Mouse (Mus musculus): ENCODE measurements around the gene Gm44805.
A peak's percentile ranks its signal among the peaks of the same experiment; 100 is the strongest.

The Gm44805 gene

DNA sequence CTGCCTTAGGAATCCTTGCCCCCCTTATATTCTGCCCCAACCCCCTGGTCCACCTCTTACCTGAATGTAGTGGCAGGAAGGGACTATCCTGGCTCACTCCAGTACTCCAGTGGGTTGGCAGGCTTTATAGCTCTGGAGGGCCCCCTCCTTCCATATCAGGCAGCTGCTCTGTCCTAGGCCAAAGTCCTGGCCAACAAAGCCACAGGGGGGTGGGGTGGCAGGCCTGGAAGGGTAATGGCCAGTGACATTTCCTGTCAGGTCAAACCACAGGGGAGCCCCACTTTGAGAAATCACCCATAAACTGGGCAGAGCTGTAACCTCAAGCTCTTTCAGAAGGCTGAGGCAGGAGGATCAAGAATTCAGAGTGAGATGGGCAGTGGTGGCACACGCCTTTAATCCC, 4.6 kb downstream of the Gm44805 start:
- DNase-seq = no peak

DNA sequence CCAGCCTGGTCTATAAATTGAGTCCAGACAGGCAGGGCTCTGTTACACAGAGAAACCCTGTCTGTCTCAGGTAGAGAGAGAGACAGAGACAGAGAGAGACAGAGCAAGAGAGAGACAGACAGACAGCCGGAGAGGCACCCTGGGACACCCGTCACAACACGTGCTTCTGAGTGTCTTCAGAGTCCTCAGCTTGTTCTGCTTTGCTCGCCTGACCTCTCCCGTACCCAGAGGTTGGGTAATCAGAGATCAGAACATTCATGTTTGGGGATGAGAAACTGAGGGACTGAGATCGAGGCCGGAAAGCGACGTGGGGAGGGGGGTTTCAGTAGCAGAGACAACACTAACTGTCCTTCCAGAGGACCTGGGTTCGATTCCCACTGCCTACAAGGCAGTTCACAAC, 5.4 kb downstream of the Gm44805 start:
- no peak for DNase-seq

DNA sequence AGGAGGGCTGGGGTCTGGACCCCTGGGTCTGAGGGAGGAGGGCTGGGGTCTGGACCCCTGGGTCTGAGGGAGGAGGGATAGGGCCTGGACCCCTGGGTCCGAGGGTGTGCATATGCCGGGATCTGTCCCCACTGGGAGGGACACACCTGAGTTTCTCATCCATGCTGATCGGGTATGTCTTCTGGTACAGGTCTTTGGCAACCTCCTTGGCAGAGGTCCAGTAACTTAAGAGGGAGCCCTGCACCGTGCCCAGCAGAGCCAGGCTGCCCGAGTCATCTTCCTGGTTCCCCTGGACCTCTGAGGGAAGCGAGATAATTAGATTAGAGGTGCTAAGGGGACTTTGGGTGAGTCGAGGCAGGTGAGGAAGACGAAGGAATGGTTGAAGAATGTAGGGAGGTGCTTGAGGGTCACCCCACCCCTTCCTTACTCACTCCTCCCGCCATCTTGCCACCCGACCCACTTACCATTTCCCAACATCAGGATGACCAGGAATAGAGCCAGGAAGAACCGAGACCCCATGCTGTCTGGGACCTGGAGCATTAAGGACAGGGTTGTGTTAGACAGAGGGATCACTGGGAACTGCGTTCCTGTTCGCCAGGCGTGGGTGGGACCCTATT, 8.0 kb downstream of the Gm44805 start:
- DNase-seq = no peak

DNA sequence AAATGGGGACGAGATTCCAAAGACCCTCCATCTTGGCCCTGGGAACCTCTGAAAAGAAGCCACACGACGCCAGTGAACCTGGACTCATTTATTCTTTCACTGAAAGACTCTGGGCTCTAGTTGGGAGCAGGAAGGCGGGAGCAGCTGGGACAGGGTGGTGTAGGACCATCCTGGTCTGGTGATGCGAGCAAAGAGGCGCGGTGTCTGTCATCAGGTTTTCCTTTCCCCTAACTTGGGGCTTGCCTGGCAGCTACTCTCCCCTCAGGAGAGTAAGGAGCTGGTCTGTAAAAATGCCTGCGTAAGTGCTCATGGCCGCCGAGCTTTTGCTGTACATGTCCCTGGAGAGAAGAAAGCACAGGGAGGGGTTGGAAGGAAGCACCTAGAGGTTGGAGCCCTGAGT, 9.7 kb downstream of the Gm44805 start:
- DNase-seq = no peak

DNA sequence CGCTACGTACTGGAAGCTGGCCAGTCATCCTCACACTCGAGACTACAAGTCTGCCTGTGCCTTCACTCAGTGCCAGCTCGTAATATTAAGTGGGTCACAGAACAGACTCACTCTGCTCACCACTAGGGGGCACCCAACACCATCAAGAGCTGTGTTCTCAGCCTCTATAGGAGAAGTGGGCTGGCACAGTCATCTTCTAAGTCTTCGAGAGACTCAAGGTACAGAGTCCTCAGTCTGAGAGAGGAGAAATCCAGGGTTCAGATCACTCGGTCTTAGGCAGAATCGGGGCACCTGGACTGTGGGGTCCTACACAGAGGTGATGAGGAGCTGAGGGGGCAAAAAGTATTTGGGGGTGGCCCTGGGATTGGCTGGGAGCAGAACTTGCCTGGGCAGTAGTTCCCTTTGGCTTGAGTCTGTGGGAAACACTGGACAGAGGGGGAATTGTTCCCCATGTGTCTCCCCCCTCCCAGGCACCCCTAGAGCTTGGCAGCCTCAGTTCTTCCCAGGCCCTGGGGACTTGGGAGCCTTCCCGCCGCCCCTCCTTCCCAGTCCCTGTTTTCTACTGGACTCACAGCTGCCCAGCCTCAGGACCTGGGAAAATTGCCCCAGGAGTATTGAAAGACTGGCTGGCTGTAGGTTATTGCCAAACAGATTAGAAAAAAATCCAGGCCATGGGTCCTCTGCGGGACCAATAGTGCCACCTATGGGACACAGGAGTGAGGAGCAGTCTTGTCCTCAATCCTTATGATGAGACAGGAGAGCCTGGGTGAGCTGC, 12.1 kb downstream of the Gm44805 start:
- peak; percentile 91 for DNase-seq

DNA sequence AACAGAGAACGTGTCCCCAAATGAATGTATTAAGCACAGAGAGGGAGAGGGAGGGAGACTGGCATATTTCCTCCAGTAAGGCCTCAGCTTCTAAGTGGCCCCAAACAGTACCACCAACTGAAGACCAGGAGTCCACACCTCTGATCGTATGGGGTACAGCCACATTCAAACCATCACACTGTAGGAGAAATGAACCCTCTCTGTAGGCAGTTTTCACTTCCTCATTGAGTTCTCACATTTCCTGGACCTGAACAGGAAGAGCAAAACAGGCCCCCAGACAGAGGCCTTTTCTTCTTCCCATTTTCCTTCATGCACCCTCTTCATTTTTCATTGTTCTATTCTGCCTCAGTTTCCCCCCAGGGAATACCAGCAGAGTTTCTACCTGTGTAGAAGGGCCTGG, 13.8 kb downstream of the Gm44805 start:
- DNase-seq = no peak

DNA sequence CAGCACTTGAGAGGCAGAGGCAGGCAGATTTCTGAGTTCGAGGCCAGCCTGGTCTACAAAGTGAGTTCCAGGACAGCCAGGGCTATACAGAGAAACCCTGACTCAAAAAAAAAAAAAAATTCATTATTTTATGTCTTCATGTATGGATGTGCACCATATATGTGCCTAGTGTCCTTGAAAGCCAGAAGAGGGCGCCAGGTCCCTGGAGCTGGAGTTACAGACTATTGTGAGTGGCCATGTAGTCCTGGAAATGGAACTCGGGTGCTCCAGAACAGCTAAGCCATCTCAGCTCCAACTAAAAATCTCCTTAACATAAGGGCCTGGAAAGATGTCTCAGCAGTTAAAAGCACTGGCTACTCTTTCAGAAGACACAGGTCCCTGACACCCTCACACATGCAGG, 14.5 kb downstream of the Gm44805 start:
- DNase-seq = no peak

DNA sequence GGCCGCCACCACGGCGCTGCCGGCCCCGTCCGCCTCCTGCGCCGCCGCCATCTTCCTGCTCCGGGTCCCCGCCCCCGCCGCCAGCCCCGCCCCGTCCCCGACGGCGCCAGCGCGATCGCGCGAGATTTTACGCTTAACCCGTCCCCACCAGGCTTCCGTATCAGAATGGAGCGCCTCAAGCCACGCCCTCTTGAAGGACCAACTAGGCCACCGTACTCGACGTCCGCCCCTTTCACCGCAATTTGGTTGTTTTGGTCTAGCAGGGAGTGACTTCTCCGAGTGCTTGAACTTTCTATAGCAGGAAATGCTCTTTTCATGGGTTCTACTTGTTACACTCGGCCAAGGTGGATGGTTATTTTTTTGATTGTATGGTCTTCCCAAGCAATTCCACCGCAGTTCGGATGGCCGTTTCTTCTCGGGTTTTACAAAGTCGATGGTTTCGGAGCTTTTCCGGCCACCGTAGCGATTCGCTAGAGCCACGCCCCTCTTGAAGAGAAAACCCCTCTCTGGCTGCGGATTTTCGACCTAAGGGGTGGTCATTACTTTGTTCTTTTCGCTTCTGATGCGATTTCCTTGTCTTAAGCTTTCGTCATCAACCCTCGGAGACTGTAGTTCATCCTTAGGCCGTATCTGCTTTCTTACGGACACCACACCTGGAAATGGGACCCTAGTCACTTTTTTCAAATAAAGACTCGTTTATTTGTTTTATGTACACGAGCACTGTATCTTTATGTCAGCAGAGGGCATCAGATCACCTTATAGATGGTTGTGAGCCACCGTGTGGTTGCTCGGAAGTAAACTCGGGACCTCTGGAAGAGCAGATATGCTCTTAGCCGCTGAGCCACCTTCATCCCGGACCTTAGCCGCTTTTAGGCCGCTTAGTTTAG, 16.0 kb downstream of the Gm44805 start, which contains the start of gene Clptm1:
Gene Clptm1 (minus strand): TSS at position 79 of the 887 bp plus-strand sequence.
- peak; percentile 98 for DNase-seq

DNA sequence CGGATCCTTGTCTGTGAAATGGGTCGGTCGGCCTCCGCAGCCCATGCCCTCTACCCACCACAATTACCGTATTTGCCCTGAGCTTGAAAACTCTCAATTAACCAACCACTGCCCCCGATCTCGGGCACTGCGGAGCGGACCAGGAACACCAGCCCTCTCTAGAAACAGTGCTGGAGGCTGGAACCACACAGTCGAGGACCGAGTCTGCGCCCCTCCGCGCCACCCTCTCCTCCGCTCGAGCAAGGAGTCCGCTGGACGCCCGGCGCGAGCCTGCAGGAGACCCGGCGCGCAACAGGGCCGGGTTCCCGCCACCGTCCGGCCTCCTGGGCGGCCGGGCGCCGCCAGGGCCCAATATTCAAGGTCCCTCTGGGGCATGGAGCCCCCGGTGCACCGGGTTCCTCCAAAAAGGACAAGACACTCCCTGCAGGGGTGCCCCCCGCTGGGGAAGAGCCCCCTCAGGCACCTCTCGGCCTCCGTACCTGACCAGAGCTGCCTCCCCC, 16.7 kb downstream of the Gm44805 start:
- no peak for DNase-seq

DNA sequence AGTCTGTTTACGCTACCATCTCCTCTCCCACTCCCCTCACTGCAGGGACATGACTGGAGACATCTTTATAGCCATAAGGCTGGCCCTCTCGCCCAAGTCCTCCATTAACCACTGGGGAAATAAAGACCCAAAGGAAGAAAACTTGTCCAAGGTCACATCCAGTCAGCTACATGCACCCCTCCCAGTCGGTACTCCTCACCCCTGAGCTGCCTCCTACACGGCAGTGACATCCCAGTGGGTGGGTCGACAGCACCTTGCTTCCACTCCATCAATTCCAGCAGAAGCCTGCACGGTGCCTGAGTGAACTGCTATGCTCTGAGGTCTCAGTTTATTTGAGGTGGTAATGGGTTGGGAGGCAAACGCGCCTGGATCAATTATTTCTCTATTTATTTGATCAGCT, 17.3 kb downstream of the Gm44805 start:
- DNase-seq = no peak

DNA sequence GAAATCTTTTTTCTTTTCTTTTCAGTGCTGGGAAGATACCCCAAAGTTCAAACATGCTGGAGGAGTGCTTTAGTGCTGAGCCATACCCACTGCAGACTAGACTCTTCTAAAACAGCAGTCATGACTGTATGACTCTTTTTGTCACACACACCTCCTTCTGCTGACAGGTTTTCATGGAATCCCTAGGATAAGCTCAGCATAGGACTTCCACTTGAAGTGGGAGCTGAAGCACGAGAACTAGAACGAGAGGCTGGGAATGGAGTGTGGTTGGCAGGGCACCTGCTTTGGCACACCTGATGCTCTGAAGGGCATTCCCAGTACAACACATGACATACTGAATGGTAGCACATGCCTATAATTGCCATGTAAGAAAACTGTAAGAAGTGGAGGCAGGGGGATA, 28.6 kb downstream of the Gm44805 start:
- DNase-seq = no peak

DNA sequence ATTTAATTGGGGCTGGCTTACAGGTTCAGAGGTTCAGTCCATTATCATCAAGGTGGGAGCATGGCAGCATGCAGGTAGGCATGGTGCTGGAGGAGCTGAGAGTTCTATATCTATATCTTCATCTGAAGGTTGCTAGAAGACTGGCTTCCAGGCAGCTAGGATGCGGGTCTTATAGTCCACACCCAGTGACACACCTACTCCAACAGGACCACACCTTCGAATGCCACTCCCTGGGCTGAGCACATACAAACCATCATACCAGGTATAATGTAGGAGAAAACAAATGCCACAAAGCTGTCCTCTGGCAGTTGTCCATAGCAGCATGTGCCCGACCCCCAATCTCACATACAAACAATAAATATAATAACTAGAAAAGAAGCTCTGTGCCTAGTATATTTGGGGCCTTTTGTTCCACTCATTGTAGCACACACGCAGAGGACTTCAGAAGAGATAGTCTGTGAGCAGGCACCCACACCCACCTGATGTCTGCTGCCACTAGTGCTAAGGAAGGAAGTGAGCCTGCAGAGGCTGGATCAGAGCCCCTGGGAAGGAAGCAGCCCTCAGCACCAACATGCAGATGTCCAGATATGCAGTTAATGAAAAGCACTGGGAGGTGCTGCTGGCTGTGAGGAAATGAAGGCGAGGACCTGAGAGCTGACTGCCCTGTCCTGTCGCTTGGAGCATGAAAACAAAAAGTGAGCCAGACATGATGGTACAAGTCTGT, 30.0 kb downstream of the Gm44805 start:
- no peak for DNase-seq

DNA sequence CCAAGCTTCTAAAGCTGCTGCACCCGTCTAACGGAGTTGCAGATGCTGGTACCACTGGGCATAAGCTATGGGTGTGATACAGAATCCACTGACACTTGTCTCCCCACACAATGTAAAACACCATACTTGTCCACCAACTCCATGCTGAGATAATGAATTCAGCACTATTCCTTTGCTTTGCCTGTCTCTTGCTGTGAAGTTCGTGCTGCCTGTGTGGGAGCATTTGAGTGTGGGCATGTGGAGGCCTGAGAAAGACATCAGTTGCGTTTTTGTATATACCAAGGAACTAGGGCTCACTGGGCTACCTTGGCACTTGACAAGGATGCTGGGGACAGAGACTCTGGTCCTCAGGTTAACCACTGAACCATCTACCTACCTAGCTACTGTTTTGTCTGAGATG, 40.0 kb downstream of the Gm44805 start:
- DNase-seq = no peak

DNA sequence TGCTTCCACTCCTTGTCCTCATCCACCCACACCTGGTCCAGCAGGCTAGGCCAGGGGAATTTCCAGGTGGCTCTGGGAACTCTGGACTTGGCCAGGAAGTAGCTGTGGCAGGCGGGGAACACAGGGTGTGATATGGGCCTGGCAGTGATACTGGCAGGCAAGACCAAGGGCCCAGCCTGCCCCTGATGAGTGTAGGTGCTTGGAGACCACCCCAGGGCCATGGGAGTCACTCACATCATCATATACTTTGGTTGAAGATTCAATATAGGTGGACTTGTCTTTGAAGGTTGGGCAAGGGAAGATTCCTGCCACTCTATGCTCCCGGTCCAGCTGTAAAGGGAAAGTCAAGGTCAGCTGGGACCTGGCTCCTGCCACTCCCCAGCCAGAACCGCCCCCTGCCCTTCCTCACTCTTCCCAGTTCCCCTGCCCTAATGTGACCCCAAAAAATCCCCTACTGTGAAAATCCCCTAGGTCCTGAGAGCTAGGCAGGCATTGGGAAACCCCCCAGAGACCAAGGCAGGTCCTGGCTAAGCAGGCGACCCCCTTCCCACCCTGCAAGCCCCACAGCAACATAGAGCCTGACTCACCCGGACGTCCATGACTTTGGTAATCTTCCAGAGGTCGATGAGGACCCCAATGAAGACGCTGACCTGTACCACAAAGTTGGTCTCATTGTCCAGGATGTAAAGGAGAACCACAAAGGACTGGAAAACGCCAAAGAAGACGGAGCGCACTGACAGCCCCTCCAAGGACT, 46.0 kb downstream of the Gm44805 start:
- DNase-seq = no peak

DNA sequence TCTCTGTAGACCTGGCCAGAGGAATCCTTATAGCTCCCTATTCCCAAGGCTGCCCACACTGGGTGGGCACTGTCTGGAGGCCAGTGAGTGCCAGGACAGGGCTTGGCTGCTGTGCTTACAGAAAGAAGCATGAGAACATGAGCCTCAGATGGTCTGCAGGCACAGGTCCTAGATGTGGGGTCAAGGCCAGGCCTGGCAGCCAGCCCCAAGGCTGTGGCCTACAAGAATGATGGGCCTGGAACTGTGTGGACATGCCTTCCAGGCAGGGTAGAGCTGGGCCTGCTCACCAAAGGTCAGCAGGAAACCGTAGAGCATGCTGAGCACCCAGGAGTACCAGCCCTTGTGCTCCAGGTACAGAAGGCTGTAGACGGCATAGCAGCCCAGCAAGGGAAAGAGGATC, 46.6 kb downstream of the Gm44805 start:
- no peak for DNase-seq

DNA sequence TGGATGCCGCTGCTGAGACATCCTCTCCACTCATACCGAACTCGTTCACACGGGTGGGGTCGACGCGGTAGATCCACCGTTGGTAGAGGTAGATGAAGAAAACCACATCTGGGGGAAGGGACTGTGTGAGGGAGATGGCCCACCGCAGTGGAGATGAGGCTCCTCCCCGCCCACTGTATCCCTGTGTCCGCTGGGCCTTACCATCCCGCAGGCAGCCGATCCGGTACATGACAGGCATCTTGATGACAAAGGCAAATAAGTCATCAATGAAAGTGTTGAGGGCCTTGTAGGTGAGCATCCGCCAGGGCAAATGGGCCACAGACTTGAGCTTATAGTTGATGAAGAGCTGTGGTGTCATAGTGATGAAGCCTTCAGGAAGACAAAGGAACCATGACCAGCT, 47.4 kb downstream of the Gm44805 start:
- no peak for DNase-seq

DNA sequence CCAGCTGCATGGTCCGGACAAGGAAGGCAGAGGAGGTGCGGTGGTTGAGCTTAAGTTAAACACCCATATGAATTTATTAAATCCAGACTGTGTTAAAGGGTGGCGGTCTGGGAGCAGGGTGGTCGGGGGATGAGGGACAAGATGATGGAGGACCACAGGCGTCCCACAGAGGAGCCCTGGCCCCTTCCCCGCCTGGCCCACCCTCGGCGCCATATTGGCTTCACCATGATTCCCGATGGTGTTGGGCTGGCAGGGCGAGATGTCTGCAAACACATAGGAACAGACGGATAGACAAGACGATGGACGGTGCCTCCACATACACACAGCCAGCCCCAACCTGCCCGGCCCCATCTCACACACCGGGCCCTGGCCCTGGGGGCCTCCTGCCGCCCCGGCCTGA, 48.0 kb downstream of the Gm44805 start:
- DNase-seq = no peak

DNA sequence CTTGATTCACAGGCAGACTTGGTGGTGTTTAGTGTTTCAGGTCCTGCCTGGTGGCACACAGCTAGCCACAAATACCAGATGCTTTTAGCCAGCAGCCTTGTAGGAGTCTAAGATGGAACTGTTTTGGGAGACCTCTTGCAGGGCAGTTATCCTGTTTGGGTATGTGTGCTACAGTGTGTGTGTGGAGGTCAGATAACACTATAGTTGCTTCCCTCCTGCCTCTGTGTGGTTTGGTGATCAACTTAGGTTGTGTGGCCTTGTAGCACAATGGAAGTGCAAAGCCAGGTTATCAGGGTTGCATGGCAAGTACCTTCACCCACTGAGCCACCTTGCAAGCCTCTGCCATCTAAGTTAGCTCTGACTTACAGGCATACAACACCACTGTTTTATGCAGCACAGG, 48.5 kb downstream of the Gm44805 start:
- no peak for DNase-seq

DNA sequence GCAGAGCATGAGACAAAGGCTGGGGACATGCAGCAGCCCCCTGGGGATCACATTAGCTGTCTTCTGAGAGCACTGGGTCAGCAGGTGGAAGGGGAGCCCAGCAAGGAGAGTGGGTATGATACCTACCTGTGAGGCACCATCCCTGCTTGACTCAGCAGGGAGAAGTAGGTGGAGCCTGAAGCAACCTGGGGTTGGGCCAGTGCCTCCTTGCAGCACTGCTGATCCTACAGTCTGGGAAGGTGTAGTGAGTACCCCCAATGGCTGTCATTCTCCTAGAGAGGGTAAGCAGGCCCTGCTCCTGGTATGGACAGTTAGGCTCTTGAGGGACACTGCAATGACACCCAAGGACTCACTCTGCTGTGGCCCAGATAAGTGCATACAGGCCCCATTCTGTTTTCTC, 48.9 kb downstream of the Gm44805 start:
- no peak for DNase-seq

DNA sequence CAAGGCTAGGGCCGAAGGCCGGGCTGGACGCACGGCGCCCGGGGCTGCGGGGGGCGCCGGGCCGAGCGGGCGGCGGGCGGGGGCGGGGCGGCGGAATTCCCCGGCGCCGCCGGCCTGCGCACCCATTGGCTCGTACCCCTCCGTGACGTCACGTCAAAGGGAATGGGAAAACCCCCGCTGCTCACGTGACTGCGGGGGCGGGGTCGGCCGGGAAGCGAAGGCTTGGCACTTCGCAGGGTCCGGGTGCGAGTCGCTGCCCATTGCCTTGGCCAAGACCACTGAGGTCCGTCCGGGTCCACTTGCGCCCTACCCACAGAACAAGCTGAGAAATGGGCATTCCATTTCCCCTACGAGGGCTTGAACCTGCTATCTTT, 51.9 kb downstream of the Gm44805 start, which contains the start of gene Relb:
Gene Relb (minus strand): TSS at position 78 of the 374 bp plus-strand sequence.
- peak; percentile 88 for DNase-seq

DNA sequence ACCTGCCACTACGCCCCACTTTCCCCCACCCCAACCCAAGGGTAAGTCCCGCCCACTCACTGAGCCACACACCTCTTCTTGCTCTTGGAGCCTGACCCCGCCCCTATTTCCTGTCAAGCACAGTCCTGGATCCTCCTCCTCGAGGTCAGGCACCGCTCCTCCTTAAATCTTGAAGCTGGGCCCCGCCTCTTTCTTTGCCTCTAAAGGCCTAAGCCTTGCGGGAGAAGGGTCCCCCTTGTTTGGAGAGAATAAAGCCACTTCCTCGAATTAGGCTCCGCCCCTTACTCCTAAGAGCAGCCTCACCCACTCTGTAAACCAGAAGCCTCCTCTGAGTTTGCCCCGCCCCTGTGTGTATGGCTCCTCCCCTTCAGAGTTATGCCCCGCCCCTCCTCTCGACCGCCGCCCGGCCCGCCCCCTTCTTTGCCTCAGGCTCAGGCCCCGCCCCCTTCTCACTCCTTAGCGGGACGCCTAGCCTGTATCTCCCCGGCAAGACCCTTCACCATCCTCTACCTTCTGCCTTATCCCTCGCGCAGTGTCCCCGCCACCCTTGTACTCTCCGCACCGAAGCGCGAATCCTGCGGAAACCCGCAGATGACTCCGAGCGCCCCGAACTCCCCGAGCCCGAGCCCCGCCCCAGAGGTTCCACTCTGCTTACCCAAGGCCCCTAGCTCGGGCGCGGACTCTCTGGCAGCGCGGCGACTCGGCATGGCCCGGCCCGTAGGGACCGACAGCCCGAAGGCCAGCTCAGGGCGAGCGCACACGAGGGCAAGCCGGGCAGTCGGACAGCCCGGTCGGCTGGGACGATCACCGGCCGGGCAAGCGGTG, 52.5 kb downstream of the Gm44805 start:
- DNase-seq = peak; percentile 97

Measured in kidney, adult 18-20 months (tissue).